Mouse (Mus musculus): ENCODE measurements around the gene Lrrtm3.

GRCm38 (mm10) chr10:64118833-64119232 is 28.8 kb upstream of the Lrrtm3 start:
- TF ChIP-seq CTCF (IDR thresholded peaks at IDR 0.05; ENCODE audit: control insufficient read depth, insufficient read depth, insufficient replicate concordance, low read depth, low read length) (no peak), POLR2A (IDR thresholded peaks at IDR 0.05; ENCODE audit: control insufficient read depth, low read depth, low read length) (no peak)
